Mouse (Mus musculus) spleen, adult 18-20 months (tissue): ENCODE measurements around the gene Slfn2.
"Not testable (repeated sequence)": the region's sequence is repeated elsewhere in the genome, so short reads cannot be mapped to it uniquely, and the experiment has no call there.

Experiments
- DNase-seq, 2 experiments: peaks; one replicate each; pipeline ENCODE4 v3.0.0; 2022; ENCODE audit warnings: mixed read lengths in 2 of 2

The Slfn2 gene

DNA sequence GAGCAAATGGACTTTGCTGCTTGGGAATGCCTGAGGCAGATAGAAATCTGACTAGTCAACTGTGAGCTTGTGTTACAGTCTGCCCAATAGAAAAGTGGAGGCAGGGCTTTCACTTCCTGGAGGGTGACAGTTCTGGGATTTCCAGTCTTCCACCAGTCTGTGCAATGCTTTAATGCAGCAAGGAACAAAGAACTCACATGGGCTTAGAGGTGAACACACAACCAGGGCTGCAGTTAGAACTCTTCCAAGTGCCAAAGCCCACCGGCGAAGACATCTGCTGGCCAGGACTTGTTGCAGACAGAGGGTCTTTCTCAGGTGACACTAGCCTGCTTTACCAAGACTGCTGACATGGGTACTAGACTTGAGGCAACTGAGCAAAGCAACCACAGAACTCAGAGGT is at the start of gene Slfn2:
Gene Slfn2, plus strand, starts transcription at position 167 of the 400 bp plus-strand sequence.
- peak in 1 of 2 experiments; percentile 31 for DNase-seq

DNA sequence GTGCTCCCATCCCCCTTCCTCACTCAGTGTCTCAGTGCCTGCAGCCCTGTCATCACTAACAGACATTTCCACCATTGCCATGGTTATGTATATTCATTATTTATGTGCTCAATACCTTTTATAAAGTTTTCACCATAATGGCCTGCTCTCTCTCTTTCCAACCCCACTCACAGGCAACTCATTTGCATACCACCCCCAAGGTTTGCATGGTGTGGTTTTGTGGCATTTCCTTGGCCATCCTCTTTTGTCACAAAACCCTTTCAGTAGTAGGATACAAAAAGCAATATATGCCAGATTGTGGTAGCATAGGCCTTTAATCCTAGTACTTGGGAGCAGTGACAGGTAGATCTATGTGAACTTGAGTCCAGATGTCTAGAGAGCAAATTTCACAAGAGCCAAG is 48.8 kb upstream of the Slfn2 start:
- DNase-seq = no peak

DNA sequence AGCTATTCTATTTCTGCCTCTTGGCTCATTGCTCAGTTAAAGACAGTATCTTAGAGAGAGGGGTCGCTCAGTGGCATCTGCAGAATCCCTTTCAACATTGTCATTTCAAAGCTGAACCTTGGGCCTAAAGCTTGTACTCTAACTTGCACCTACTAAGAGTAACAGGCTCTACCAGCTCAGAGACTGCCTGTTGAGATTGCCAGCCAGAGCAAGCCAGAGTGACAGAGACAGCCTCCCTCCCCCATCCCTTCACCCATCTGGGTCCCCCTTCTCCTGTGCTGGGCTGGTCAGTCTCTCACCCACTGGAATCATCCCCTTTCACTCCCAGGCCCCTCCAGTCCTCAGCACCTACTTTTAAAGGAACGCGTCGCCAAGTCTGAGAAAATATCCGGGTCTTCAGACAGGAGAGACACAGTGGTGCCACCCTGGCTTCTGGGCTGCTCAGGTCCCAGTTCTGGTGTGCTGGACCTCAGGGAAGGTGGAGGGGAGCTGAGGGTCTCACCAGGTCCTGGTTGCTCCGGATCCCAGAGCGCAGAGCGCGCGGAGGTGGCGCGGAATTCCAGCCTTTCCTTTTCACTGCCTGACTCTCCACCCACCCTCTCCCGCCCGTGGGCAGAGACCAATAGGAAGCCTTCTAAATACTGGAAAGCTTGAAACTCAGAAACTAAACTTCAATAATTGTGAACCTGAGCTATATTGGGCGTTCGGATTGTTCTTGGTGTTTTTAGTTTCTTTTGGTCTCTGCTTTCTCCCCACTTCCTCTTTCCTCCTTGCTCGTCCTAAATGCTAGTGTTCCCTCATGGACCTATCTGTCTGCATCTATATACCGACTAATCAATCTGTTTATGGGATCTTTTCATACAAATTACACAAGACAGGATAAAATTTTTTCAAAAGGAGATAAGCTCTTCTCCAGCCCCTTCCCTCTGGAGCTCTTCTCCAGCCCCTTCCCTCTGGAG is 45.1 kb upstream of the Slfn2 start:
- DNase-seq = peak in 1 of 2 experiments; percentile 10

DNA sequence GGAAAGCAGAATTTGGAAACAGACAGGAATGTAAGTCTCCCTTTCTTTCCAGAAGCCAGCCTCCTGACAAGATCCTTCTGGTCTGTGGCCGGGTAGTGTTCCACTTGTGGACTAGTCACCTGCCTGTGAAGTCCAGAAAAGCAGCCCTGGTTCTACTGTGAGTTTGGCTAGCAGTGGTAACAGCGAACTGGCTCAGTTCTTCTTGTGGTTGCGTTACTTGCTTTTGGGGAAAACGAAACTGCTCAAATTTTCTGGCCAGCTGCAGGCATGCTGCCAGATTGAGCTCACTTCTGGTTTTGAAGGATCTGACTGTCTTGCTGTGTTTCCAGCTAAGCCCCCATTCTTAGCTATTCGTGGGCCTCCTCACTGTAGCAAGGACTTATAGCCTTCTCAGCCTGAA is 44.3 kb upstream of the Slfn2 start, which contains the start of gene Slfn8:
Gene Slfn8, minus strand, starts transcription at position 190 of the 400 bp plus-strand sequence.
- DNase-seq = peak; percentile 35 to 49

DNA sequence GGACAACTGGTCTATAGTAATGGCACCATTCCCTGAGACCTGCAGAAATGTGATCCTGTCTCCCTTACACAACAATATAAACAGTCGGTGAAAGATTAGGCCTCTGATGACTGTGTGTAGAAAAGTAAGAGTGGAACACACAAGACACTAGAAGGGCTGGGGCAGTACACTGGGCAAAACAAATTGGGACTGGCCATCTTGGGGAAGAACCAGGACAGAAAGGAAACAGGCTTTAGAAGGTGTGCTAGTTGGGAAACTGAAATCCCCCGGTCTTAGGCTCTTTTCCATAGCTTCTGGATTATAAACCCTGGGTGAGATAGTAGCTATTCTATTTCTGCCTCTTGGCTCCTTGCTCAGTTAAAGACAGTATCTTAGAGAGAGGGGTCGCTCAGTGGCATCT is 26.2 kb upstream of the Slfn2 start:
- DNase-seq = not testable (repeated sequence)

DNA sequence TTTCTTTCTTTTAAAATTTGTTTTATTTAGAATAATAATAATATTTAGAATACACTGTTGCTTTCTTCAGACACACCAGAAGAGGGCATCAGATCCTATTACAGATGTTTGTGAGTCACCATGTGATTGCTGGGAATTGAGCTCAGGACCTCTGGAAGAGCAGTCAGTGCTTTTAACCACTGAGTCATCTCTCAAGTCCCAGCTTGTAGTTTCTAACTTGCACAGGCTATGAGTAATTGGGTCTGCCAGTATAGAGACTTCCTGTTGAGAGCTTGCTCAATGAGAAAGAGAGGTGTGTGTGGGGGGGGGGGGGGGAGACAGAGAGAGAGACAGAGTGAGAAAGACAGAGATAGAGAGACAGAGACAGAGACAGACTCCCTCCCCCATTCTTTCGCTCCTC is 25.8 kb upstream of the Slfn2 start:
- DNase-seq = no peak

DNA sequence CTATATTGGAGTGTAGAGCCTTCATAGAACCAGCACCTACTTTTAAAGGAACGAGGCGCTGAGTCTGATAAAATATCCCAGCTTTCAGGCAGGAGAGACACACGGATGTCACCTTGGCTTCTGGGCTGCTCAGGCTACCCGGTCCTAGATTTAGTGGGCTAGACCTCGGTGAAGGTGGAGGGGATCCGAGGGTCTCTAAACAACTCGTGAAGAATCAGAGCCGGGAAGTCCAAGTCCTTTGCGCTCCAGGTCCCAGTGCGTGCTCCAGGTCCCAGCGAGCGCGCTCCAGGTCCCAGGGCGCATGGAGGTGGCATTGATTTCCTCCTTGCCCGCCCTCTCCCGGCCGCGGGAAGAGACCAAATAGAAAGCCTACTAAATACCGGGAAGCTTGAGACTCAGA is 25.1 kb upstream of the Slfn2 start:
- DNase-seq = no peak

DNA sequence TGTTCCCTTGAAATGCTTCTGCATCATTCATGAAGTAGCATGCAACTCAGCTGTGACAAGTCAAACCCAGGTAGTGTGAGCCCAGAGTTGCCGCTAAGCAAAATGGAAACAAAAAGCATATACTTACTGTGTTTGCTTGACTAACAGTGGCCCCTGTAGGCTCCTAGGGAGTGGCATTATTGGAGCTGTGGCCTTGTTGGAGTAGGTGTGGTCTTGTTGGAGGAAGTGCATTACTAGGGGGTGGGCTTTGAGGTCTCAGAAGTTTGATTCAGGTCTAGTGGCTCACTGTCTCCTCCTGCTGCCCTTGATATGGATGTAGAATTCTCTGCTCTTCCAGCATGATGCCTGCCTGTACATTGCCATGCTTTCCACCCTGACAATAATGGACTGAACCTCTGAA is 24.6 kb upstream of the Slfn2 start:
- no peak for DNase-seq

DNA sequence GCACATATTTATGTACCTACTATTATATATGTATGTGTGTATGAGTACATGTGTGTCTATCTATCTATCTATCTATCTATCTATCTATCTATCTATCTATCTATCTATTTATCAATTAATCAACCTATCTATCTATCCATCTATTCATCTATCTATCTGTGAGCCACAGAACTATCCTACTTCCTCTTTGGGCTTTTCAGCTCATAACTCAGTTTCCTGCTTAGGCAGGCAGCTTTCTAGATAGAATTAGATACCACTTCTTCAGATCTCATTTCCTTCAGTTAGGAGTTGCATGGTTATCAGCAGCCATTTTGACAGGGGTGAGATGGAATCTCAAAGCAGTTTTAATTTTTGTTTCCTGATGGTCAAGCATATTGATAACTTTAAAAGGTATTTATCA is 23.9 kb upstream of the Slfn2 start:
- no peak for DNase-seq

DNA sequence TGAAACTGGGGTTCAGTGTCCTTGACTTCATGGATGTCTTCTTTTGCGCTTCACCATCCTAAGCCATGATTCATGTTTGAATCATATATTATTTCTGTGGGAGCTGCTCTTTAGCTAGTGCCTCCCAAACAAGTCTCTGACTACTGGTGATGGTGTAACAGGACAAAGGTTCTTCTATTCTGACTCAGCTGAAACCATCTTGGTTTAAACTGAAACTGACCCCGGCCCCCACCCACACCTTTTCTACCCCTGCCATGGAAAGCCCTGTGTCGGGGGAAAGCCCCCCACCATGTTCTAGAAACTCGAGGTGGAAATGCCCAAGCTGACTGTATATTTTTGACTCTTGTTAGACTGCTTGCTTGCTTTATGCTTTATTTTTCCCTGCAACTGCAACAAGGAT is 21.0 kb upstream of the Slfn2 start:
- no peak for DNase-seq

DNA sequence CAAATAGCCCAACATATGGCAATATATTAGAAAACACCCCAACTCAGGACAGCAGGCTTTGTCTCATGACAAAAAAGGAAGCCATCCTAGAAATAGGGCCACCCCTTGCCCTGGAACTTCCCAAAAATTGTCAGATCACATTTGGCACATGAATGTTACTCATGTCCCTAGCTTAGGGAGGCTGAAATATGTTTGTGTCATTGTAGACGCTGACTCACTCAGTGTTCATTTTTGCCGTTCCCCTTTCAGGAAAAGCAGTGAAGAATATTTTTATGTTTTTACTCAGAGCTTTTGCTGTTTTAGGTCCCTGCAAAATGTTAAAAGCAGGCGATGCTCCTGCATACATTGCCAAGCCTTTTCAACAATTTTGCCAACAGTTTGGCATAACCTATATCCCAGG is 19.3 kb upstream of the Slfn2 start:
- DNase-seq = no peak

DNA sequence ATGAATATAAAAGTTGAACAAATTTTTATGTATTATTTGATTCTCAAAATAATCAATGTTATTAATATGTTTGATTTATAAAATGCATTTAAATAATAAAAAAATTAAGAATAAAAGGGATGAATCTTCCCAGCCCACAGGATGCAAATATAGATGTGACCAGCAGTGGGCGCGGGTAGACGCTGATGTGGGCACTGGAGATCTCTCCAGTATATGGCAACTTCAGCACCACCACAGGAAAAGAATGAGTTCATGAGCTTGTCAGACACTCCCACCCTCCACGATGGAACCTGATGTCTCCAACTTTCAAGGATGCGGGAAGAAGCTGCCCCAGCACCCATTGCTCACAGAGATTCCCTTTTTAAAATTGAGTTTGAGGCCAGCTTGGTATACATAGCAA is 7.0 kb upstream of the Slfn2 start:
- DNase-seq = peak; percentile 57 to 77

DNA sequence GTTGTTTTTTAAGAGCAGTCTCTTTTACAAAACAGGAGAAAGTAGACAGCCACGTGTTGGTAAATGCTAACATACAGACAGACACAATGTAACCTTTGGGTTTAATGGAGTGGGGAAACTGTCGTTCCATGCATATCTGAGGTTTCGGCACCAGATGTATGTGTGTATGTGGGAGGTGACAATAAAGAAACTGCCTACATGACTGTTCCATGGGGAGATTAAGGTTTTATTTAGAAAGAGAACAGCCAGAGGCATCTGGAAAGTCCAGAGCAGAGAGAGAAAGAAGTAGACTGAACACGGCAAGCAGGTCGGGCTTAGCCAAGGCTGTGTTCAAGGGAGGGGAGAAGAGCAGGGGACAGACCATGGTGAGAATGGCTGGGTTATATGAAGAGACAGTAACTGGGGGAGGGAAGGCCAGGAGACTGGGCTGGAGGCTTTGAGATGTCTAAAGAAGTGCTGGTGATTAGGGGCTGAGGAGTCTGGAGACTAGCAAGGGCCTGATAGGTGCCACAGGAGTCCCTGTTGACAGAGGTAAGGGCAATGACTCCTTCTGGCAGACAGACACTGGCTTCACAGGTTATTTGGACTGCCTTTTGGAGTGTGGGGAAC is 4.4 kb upstream of the Slfn2 start:
- no peak for DNase-seq

DNA sequence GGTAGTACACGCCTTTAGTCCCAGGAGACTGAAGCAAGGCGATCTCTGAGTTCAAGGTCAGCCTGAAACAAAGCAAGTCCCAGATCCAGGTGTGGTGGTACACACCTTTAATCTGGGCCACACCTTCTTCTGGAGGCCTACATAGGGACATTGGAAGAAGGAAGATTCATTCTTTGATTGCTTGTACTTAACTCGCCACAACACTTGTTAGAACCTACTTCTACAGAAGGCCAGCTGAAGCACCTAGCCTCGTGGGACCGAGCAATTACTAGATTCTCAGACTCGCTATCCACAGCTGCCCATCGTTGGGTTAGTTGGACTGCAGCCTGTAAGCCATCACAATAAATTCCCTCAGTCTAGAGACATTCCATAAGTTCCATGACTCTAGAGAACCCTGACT is 3.1 kb upstream of the Slfn2 start:
- DNase-seq = no peak

DNA sequence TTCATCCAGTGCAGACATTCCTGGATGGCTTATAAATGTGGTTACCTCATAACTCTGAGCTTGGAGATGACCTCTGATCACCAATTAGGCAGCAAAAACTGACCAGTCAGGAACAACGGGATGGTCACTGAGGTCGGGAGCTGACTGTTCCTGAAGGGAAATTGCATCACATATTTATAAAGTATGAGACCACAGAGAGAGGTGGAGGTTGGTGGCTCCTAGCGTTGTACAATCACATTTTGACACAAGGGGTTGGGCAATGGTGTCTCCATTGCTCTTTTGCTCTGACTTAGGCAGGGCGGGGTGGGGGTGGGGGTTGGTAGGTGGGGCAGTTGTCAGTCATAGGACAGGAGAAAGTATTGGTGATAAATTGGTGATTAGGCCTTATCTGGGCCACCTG is 1.8 kb upstream of the Slfn2 start:
- DNase-seq = no peak

DNA sequence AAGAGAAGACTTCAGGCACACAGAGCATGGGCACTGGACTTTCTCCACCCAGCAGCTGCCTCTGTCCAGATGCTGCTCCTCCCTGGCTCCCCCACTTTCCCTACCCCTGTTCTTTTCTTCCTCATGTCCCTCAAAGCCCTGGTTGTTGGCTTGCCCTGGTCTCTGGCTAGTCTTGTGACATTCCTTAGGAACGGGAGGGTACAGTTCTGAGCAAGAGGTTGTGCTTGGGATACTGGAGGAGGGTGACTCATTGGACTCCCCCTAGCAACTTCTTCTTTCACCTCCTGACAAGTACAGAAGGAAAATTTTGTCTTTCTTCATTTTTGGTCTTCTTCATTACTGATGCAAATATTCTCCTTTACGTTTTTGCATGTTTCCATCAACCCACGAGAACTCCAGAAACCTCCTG is 967 bp upstream of the Slfn2 start:
- DNase-seq = peak; percentile 11 to 21

DNA sequence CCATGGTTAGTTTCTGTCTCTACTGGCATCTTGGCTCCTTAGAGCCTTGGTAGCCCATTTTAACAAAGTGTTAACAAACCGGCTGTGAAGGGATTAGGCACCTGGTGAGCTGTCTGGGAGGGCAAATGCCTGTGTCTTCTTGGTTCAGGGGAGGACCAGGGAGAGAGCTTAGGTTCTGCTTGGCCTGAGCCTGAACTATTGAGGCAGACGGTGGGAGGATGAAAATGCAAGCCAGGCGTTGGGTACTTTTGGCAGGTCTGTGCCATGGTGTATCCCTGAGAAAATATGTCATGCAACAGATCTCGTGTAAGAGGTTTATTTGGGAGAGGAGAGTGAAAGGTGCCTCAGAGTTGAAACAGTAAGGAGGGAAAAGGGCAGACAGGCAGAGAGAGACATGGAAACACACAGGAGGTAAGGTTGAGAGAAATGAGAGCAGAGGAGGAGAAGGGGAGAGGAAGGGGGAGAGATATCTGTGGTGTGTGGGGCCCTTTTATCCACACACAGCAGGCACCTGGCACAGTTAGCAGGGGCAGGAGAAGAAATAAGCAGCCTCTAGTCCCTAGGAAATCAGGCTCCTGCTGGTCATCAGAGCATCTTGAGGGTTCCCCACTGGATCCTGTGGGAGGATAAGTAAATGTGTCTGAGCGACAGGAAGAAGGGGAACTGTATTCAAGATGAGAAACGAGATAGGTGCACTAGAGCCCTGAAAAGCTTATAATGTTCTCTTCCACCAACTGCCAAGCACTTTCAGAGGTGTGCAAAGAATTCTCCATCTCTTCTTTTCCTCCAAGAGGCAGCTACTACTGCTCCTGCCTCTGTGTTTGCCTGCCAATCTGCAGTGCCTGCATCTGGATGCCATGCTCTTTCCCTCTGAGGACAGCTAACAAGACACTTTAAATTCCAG is 781 bp downstream of the Slfn2 start:
- DNase-seq = no peak

DNA sequence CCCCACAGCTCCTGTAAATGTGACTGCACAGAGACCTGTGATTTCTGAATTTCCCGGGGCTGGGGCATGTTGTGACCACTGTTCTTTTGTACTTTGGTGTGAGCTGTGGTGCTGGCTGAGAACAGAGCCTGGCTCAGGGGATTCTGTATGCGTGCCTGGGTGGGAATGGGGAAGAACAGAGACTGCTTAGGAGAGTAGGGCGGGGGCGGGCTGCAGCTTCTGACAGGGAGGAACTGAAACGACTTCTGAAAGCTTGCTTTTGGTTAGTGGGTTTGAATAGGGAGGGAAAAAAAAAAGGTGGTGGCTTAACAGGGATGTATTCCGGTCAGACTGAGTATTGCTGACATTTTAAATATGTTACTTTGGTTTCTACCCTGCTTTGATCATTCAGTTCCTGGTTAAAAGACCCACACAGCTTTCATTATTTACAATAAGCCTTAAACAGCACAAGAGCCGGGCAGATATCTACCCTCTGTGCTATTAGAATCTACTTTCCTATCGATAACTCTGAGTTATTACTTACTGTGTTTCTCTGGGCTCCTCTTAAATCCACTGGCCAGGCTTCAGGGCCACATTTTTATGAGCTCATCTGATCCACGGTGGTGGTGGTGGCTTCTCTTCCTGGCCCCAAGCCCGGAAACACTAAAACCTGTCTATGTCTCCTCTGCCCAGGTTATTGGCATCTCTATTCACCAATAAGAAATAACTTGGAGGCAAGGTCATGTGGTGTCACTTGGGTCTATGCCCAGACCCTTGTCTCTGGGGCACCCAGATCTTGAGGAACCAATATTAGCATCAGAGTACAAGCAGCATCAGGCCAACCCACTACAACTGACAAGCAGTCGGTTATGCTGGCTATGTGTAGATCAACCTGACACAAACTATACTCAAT is 2.0 kb downstream of the Slfn2 start:
- DNase-seq = peak; percentile 50 to 54

DNA sequence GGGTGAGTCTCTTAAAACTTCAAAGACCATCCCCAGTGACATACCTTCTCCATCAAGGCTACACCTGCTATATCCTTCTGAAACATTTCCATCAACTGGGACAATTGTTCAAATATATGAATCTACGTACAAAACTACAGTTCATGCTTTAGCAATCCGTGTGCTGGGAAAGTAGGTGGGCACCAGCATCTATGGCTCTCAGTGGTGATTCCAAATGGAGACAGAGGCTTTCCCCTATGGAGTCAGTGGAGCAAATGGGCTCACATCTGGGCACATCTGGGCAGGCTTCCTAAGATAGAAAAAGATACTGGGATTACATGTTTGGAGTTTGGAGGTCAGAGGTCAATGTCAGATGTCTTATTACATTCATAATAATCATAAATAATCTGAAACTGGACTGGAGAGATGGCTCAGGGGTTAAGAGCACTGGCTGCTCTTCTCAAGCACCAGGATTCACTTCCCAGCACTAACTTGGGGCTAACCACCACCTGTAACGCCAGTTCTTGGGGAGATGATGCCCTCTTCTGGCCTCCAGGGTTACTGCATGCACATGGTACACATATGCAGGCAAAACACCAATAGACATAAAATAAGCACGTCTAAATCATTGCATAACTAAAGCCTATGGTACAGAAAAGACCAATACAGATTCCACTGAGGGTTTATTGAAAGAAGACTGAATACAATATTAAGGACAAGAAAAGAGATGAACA is 3.2 kb downstream of the Slfn2 start:
- DNase-seq = no peak

DNA sequence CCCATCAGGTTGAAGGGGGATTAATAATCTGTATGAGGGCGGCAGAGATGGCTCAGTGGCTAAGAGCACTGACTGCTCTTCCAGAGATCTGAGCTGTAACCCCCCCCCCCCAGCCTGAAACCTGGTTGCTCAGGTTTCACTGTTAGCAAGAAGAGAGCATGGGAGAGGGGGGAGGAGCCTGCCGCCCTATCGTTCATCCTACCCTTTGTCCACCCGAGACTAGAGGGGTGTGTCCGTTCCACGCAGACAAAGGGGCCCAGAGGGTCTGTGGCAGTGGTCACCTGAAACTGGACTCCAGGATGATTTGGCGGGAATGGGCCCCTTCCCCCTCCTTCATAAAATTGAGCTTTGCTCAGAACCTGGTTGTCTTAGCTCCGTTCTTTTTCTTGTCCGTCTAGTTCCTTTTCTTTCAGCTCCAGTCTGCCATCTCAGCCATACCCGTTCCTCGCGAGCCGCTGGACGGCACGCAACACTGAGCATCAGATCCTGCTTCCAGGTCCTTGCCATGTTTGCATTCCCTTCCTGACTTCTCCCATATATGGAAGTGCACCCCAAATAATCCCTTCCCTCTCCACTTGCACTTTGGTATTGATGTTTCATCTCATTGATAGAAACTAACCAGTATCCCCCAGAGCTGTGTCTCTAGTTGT is 5.5 kb downstream of the Slfn2 start:
- DNase-seq = no peak
